Mouse (Mus musculus) embryonic facial prominence, embryonic 14.5 days (tissue): ENCODE results near the gene Rtl3. TPM values are rescaled to one million over a fixed set of nuclear protein-coding genes. Genes with fewer than 3 reads are reported as not detected.

Source experiments
- ATAC-seq: fragments of 200-750 bp; cut with Nextera tagmentation; 2 replicates; pipeline ENCODE4 v1.8.0; 2017; ENCODE audit warnings: low read depth, moderate number of reproducible peaks, moderate TSS enrichment
- DNase-seq: peaks from one replicate; pipeline ENCODE4 v3.0.0-alpha.2; 2015; ENCODE audit warnings: low spot score
- H3K27ac ChIP-seq: fragments of 300-500 bp; sonication (generic); replicated peaks from 2 replicates; pipeline ENCODE4 v1.5.1; 2014; ENCODE audit warnings: low read depth, mild to moderate bottlenecking, low read length, moderate library complexity
- H3K27me3 ChIP-seq: fragments of 300-500 bp; sonication (generic); replicated peaks from 2 replicates; pipeline ENCODE4 v1.6.1; 2014; ENCODE audit warnings: low read length; ENCODE audit not compliant: control insufficient read depth, insufficient read depth
- H3K36me3 ChIP-seq: fragments of 300-500 bp; sonication (generic); 2 replicates; pipeline ENCODE4 v1.6.1; 2014; ENCODE audit warnings: low read length, mixed read lengths; ENCODE audit not compliant: control insufficient read depth, insufficient read depth
- H3K4me1 ChIP-seq: fragments of 300-500 bp; sonication (generic); 2 replicates; pipeline ENCODE4 v1.6.1; 2014; ENCODE audit warnings: antibody characterized with exemption, low read length; ENCODE audit not compliant: control insufficient read depth, insufficient read depth
- H3K4me2 ChIP-seq: fragments of 300-500 bp; sonication (generic); 2 replicates; pipeline ENCODE4 v1.6.1; 2014; ENCODE audit warnings: low read depth, mild to moderate bottlenecking, low read length, moderate library complexity, mixed read lengths
- H3K4me3 ChIP-seq: fragments of 300-500 bp; sonication (generic); 2 replicates; pipeline ENCODE4 v1.5.1; 2014; ENCODE audit warnings: low read depth, mild to moderate bottlenecking, low read length
- H3K9ac ChIP-seq: fragments of 300-500 bp; sonication (generic); 2 replicates; pipeline ENCODE4 v1.6.1; 2014; ENCODE audit warnings: low read depth, mild to moderate bottlenecking, low read length, moderate library complexity, mixed read lengths
- H3K9me3 ChIP-seq: fragments of 300-500 bp; sonication (generic); 2 replicates; pipeline ENCODE4 v1.6.1; 2016; ENCODE audit warnings: low read length; ENCODE audit not compliant: control insufficient read depth
- WGBS: fragments of 180-500 bp; shearing (Covaris S2); extraction: QIAGEN DNeasy Blood & Tissue Kit; methylation state at CpG from one replicate; pipeline ENCODE4 v1.1.7; 2014; 5-methylcytosine and 5-hydroxymethylcytosine counted together
- polyA plus RNA-seq: library from polyadenylated mRNA; unstranded; fragments of >200 nt; fragmentation: Nextera tagmentation; extraction: Ambion mirVana; gene quantifications from 2 replicates; pipeline ENCODE4 v1.2.1, GENCODE M21; 2014

Rtl3 gene
- polyA plus RNA-seq, result 114 and 129 TPM in 2 replicates

DNA sequence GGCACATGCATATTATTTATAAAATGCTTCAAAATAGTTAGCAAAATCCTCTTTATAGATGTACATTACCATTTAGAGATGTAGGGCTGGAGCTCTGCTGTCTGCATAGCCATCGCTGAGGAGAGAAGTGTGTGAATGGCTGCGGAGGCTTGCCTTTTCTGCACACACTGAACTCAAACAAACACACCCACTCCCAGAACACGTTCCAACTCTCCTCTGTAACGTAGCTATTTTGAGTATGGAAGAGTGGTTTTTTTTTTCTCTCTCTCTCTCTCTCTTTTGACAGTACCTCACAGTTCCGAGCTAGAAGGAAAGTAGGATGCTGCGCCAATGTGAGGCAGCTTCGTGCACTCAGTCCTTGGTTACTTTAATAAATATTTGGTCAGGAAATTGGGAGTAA is at the start of gene Rtl3:
Gene Rtl3 (minus strand): TSS at position 236 of the 400 bp plus-strand sequence.
- H3K36me3 ChIP-seq, result peaks cover 15% of the 10 kb centered on the region
- peaks cover 16% of the 10 kb centered on the region for H3K9me3 ChIP-seq
- H3K4me3 ChIP-seq, result peak within 1 kb of the TSS; percentile 30
- H3K27ac ChIP-seq, result peak within 1 kb of the TSS; percentile 82
- ATAC-seq, result peak; percentile 70; the same call in 1 of the 2 replicates
- WGBS, result 50% methylated on average over 7 of the region's 7 CpGs
- peak within 1 kb of the TSS; percentile 58 for H3K9ac ChIP-seq
- H3K27me3 ChIP-seq, result no peaks in the 10 kb centered on the region
- H3K4me2 ChIP-seq, result peak within 1 kb of the TSS; percentile 44
- H3K4me1 ChIP-seq, result no peaks in the 10 kb centered on the region; the same call in 1 of the 2 replicates
- peak; percentile 75 for DNase-seq

DNA sequence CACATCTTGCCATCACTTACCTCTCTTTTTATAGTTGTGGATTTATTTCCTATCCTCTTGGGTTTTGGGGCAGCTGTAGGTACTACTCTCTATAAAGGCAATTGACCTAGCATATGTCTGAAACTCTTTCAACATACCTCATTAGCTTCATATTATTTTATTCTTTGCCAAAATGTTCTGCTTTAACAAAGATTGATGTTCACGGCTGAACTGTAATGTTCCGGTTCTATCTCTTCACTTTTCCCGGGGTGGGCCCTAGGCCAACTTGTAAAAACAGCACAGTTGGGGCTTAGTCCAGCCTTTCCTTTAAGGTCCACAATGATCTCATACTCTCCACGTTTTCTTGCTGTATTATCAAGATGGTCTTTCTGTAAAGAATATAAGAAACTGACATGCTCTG is 31.9 kb upstream of the Rtl3 start:
- Histone ChIP-seq H3K27me3 (no peaks in the 10 kb centered on the region), H3K9me3 (no peaks in the 10 kb centered on the region), H3K4me3 (no peak overlapping the region), H3K4me1 (no peaks in the 10 kb centered on the region), H3K9ac (no peak overlapping the region), H3K36me3 (no peaks in the 10 kb centered on the region), H3K27ac (peak overlapping the region; percentile 67), H3K4me2 (no peak overlapping the region)
- ATAC-seq, result peak; percentile 84
- WGBS, result 29% methylated on average over 4 of the region's 4 CpGs
- DNase-seq, result peak; percentile 71

GRCm38 (mm10) chrX:106871894-106872293 is 31.4 kb upstream of the Rtl3 start:
- DNase-seq (peak; percentile 77), ATAC-seq (peak; percentile 60; the same call in 1 of the 2 replicates)
- H3K27ac ChIP-seq, result peak overlapping the region; percentile 67
- 21% methylated on average over 3 of the region's 3 CpGs for WGBS
- no peak overlapping the region for H3K9ac ChIP-seq
- no peaks in the 10 kb centered on the region for H3K9me3 ChIP-seq
- H3K4me2 ChIP-seq, result no peak overlapping the region
- H3K36me3 ChIP-seq, result no peaks in the 10 kb centered on the region
- no peaks in the 10 kb centered on the region for H3K27me3 ChIP-seq
- no peak overlapping the region for H3K4me3 ChIP-seq
- H3K4me1 ChIP-seq, result no peaks in the 10 kb centered on the region

DNA sequence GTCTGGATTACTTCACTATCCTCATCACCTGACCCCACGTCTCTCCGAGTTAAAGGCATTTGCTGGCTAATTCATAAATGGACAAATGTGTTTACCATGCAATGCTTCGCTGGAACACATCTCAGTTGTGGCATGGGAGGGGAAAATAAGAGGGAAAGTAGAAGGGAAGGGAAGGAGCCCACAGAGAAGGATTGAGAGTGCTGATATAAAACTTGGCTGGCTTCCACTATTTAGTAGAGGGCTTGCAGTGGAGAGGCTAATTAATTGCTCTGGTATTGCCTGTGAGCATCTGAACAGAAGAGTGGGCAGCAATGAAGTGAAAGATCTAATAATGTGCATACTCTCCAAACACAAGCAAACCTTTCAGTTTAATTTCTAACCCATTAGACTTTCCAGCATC is 31.0 kb upstream of the Rtl3 start:
- DNase-seq (no peak), ATAC-seq (no peak)
- H3K27me3 ChIP-seq, result no peaks in the 10 kb centered on the region

DNA sequence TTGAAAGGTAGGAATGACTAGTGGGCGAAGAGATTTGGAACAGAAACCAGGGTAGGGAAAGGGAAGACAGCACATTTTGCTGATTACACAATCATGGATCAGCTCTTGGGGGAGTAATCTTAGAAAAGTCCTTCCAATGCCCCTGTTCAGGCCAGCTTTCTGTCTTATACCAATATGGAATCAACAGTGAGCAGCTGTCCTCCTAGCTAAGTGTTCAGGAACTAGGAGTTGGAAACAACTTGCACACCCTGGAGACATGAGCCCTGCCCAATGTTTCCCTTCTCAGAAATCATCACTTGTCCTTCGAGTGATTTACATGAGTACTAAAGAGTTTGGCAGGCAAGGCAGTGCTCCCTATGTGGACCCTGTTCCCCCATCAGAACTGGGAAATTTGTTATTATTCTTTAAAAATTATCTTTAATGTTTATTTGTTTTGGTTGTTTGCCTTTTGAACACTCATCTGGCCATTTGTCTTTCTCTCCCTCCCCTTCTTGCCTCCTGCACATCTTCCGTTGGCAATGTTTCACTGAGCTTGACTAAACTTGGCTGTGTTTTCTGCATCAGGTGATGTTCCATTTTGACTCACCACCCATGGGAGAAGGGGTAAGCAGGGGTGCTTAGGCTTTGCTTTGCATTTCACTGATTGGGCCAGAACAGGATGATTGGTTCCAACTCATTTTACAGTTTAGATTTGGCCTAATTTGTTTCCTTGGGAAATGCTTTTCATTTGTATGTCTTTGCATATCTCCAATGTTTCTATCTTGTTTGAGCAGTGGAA is 13.3 kb upstream of the Rtl3 start:
- ATAC-seq, result no peak

More for the DNA sequence above, 31.0 kb upstream of the Rtl3 start:
- WGBS, result 41% methylated on average over 3 of the region's 3 CpGs
- no peaks in the 10 kb centered on the region for H3K4me1 ChIP-seq
- H3K9me3 ChIP-seq, result no peaks in the 10 kb centered on the region
- H3K4me2 ChIP-seq, result no peak overlapping the region
- H3K9ac ChIP-seq, result no peak overlapping the region
- H3K27ac ChIP-seq, result peak overlapping the region; percentile 55
- no peak overlapping the region for H3K4me3 ChIP-seq
- no peaks in the 10 kb centered on the region for H3K36me3 ChIP-seq

DNA sequence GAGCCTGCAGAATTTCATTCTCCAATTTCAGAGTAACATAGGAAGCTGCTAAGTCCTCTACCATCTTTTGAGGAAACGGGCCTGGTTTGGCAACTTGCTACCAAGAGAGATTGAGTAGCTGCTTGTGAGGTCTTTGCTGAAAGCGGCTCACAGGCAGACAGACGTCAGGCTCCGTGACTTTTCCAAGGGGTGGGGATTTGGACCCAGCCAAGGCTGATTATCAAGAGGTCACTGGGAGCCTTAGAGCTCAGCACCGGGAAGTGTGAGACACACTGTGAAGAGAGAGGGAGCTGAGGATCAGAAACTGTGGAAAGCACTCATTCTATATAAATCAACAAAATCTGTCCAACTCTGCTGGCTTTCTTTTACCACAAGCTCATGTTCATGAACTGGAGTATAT is 853 bp downstream of the Rtl3 start:
- peak overlapping the region; percentile 58 for H3K9ac ChIP-seq
- peak; percentile 60 for DNase-seq
- peaks cover 16% of the 10 kb centered on the region for H3K9me3 ChIP-seq
- H3K4me1 ChIP-seq, result no peaks in the 10 kb centered on the region; the same call in 1 of the 2 replicates
- WGBS, result 44% methylated on average over 5 of the region's 5 CpGs
- H3K36me3 ChIP-seq, result peaks cover 15% of the 10 kb centered on the region
- H3K4me2 ChIP-seq, result peak overlapping the region; percentile 44
- H3K4me3 ChIP-seq, result peak overlapping the region; percentile 30
- no peak for ATAC-seq
- H3K27me3 ChIP-seq, result no peaks in the 10 kb centered on the region
- H3K27ac ChIP-seq, result peak overlapping the region; percentile 82

More for the DNA sequence above, 13.3 kb upstream of the Rtl3 start:
- Histone ChIP-seq H3K9ac (no peak overlapping the region), H3K27me3 (no peaks in the 10 kb centered on the region), H3K9me3 (no peaks in the 10 kb centered on the region), H3K27ac (no peak overlapping the region), H3K36me3 (no peaks in the 10 kb centered on the region), H3K4me2 (no peak overlapping the region), H3K4me3 (no peak overlapping the region), H3K4me1 (no peaks in the 10 kb centered on the region)
- DNase-seq, result peak; percentile 62
- WGBS, result 67% methylated on average over 3 of the region's 3 CpGs

DNA sequence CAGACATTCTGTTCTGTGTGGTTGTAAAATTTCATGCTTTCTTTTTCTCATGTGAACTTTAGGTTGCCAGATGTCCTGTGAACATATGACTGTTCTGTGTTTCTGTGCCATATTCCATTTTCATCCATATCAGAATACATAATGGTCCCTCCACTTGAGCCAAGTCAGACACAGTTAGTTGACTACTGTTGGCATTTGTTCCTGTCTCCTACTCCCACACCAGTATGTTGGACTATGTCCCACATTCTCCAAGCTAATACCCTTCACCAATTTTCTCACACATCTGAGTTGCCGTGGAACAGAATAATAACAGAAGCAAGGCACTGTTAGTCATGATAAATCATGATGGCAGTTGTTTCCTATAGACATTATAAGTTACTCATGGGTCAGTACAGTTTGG is 9.9 kb downstream of the Rtl3 start:
- peak; percentile 47; the same call in 1 of the 2 replicates for ATAC-seq

DNA sequence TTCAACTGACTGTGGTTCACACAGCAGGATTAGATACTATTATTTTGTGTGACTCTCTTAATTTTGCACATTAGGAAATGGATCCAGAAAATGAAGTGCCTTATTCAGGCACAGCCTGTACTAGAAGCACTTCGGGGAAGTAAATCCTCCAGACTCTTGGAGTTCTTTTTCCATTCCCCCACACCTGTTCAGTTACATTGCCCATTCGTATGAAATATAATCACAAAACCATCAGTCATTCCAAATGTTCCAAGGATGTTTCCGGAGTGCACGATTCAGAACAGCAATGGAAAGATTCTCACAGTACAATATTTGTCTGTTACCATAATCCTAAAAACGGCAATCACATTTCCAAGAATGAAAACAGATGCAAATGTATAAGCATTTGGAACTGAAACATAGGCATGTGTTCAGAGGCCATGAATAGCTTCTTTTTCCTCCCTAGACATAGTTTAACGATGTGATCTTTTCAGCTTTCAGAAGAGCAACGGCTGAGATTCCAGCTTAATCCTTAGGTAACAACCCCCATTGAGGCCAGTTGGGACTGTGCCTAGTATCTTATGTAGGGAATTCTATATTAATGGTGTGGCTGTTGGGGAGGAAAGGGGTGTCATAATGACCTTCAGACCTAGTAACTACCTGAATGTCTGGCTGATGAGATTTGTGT is 30.8 kb downstream of the Rtl3 start:
- Histone ChIP-seq H3K27ac (peak overlapping the region; percentile 34), H3K27me3 (no peaks in the 10 kb centered on the region), H3K4me1 (no peaks in the 10 kb centered on the region), H3K9me3 (no peaks in the 10 kb centered on the region), H3K4me3 (no peak overlapping the region), H3K9ac (no peak overlapping the region), H3K36me3 (no peaks in the 10 kb centered on the region), H3K4me2 (no peak overlapping the region)
- DNase-seq, result peak; percentile 79
- 51% methylated on average over 7 of the region's 7 CpGs for WGBS
- ATAC-seq, result peak; percentile 72

More for the DNA sequence above, 9.9 kb downstream of the Rtl3 start:
- 59% methylated on average over 1 of the region's 1 CpGs for WGBS
- H3K9me3 ChIP-seq, result no peaks in the 10 kb centered on the region
- H3K4me1 ChIP-seq, result no peaks in the 10 kb centered on the region
- DNase-seq, result peak; percentile 54
- H3K4me2 ChIP-seq, result no peak overlapping the region
- no peak overlapping the region for H3K27ac ChIP-seq
- H3K36me3 ChIP-seq, result no peaks in the 10 kb centered on the region
- no peaks in the 10 kb centered on the region for H3K27me3 ChIP-seq
- H3K9ac ChIP-seq, result no peak overlapping the region
- no peak overlapping the region for H3K4me3 ChIP-seq
